Mouse (Mus musculus): Measurements from ENCODE around the gene Myo1h.

Gene Myo1h

DNA sequence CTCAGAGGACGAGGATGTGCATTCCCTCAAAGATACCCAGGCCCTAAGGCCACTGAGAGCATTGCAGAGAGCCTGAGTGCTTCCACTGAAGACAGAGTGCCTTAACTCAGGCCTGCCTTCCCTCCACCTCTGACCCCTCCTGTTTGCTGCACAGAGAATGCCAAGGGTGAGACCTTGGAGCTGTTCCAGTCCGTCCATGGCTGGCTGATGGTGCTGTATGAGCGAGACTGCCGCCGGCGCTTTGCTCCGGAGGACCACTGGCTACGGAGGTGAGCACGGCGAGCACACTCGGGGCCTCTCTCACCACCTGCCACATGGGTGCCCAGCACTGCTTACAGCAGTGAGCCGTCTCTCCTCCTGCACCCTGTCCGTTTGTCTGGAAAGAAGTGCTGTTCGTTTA, 117.6 kb downstream of the Myo1h start:
- DNase-seq (ENCODE audit: low read depth): no peak

DNA sequence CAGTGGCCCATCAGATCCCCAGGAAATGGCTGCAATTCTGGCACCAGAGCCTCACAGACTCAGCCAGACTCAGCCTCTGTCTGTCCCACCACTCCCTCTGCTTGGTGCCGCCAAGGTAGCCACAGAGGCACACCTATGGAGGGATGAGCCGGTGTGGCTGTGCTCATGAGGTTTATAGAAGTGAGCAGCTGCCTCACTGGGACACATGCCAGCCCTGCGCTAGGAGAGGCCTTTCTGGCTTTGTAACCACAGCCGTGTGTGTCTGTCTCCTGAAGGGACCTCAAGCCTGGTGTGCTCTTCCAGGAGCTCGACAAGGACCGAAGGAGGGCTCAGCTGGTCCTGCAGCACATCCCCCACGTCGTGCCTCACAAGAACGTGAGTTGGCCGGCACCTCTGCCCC, 118.3 kb downstream of the Myo1h start:
- DNase-seq (ENCODE audit: low read depth): no peak

DNA sequence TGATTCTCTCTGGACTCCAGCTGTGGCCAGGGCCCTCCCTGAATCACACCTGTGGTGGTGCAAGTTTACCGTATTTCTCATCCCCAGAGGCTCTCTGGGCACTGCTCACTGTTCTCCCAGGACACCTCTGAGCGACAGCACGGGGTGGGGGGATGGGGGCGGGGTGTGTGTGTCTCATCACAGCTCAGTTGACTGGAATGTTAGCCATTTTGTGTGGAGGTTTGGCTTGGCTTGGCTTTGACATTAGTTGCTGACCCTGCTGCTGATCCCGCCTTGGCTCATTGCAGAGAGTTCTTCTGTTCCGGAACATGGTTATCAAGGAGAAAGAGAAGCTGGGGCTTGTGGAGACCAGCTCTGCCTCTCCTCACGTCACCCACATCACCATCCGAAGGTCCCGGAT, 118.8 kb downstream of the Myo1h start:
- DNase-seq (ENCODE audit: low read depth): no peak

DNA sequence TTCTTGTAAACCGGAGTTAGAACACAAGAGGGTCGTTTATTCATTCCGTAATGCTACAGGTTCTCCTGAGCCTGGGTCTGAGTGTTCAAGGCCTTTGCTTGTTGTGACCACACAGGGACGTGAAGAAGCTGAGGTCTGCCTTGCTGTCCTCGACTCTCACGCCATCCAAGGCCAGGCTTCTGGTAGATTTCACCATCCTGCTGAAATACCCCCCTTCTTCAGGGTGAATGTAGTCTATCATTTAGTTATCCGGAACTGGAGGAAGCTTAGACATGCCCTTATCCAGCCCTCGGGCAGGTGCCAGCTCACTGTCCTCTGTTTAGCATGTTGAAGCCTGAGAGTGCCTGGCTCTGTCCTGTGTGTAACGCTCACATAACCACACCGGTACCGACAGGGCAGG, 119.9 kb downstream of the Myo1h start:
- no peak for DNase-seq (ENCODE audit: low read depth)

DNA sequence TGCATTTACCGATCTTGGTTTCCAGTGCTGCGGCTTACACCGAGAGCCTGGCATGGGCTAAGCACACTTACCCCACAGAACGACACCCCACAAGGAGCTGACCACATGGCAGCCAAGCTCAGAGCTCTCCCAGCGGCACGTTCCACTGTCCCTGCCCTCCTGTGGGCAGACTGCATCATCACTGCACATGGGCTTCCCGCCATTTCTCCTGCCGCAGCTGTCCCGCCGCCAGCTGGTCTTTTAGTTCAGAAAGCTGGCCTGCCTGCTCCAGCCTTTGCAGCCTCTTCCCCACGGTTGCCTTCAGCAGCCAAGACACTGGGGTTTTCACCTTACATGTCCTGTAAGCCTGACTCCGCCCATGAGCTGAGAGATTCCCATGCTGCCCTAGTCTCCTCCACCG, 121.5 kb downstream of the Myo1h start:
- no peak for DNase-seq (ENCODE audit: low read depth)

DNA sequence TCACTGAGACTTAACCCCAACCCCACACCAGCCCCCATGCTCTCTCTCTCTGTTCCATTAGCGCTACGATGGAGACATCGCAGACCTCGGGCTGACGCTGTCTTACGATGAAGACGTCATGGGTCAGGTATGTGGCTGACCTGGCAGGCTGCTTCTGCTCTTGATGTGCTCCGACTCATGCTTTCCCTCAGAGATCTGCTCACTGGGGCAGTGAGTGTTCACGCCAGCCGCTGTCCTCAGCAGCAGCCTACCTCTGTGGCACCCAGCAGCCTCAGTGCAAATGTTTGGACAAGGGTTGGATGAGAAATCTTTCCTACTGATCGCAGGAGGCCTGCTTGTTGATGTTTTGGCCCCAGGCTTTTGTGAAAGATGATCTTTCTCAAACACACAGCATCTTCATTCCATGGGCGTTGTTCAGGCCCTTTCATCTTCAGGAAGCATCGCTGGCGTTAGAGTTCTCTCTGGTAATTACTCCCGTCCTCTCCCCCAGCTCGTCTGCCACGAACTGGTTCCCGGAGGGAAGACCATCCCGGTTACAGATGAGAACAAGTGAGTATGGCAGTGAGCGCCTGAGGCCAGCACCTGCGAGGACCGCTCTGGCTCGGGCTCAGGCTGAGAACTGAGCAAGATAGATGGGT, 123.5 kb downstream of the Myo1h start:
- no peak for DNase-seq (ENCODE audit: low read depth)

DNA sequence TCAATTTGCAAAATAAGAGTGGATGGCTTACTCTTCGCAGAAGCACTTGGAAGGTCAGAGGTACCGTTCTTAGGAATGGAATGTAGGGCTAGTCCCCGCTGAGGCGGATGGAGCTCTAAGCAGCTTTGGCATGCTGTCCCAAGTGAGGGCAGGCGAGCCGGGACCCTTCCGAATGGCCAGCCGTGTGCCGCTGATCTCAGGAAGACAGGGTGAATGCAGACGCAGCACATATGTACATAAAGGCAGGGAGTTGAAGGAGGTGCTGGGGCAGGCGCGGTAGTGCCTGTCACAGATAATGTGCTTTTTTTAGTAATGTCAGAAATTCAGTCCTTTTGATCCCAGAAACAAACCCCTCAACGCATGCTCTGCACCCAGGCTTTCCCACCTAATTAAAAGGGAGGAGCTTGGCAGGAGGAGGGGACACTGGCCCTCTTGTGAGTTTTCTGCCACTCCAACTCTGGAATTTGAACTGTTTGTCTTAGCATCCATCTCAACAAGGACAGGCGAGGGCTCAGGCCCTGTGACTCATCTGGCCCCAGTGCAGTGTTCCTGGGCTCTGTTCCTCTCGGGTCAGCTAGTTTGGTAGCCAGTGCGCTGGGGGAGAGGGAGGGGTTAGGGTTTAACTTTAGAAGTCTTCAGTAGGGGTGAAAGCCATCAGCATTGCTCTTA, 124.2 kb downstream of the Myo1h start:
- DNase-seq (ENCODE audit: low read depth): no peak

All from c-Kit-positive CD71-positive TER-119-negative erythroid progenitor cells, embryonic 14.5 days (primary cell).